Mouse (Mus musculus) lung, adult 10 weeks (tissue): ENCODE results near the gene Sf1. TPM values are rescaled to one million over a fixed set of nuclear protein-coding genes. Genes with fewer than 3 reads are reported as not detected.

Experiments
- polyA plus RNA-seq: library from polyadenylated mRNA; stranded (reverse); fragments of 350-450 nt; fragmentation: Illumina TruSeq; extraction: RNeasy Lipid Tissue Mini Kit (QIAGEN cat#74804); gene quantifications from one replicate; pipeline ENCODE4 v1.2.3, GENCODE M21; 2014; ENCODE audit warnings: low read depth, low replicate concordance; ENCODE audit not compliant: insufficient read depth

The Sf1 gene
- 58.0 TPM for polyA plus RNA-seq

GRCm38 (mm10) chr19:6363411-6364240 lies at the start of gene Sf1:
Gene Sf1 (plus strand): TSS chr19:6363690.

GRCm38 (mm10) chr19:6334673-6335457 lies 28.6 kb upstream of the Sf1 start, which contains the start of gene Men1:
Gene Men1 (plus strand): TSS chr19:6334979.

GRCm38 (mm10) chr19:6340524-6341452 lies 22.7 kb upstream of the Sf1 start, which contains the start of gene Map4k2:
Gene Map4k2 (plus strand): TSS chr19:6341135.

GRCm38 (mm10) chr19:6384128-6384527 lies 20.6 kb downstream of the Sf1 start, which contains the start of gene Pygm:
Gene Pygm (plus strand): TSS chr19:6384399.

GRCm38 (mm10) chr19:6399285-6400095 lies 36.0 kb downstream of the Sf1 start, which contains the start of gene Rasgrp2:
Gene Rasgrp2 (plus strand): TSS chr19:6399340.

GRCm38 (mm10) chr19:6418233-6418879 lies 54.9 kb downstream of the Sf1 start, which contains the start of gene Nrxn2:
Gene Nrxn2 (plus strand): TSS chr19:6418731.

Other genes starting within 250 kb of the Sf1 start
- gene Sac3d1, start 245.0 kb upstream of the Sf1 start, polyA plus RNA-seq = 9.6 TPM
- 19.4 TPM for gene Snx15, start 235.4 kb upstream of the Sf1 start, polyA plus RNA-seq
- 4.7 TPM for gene Batf2, start 222.7 kb upstream of the Sf1 start, polyA plus RNA-seq
- gene Arl2, start 222.1 kb upstream of the Sf1 start, polyA plus RNA-seq = 47.3 TPM
- gene Majin, start 179.3 kb upstream of the Sf1 start, polyA plus RNA-seq = 0.18 TPM
- 0.64 TPM for gene Gpha2, start 137.3 kb upstream of the Sf1 start, polyA plus RNA-seq
- gene Ppp2r5b, start 127.8 kb upstream of the Sf1 start, polyA plus RNA-seq = 22.8 TPM
- gene Atg2a, start 122.0 kb upstream of the Sf1 start, polyA plus RNA-seq = 6.0 TPM
- gene Ehd1, start 87.0 kb upstream of the Sf1 start, polyA plus RNA-seq = 75.5 TPM
- gene Cdc42bpg, start 57.2 kb upstream of the Sf1 start, polyA plus RNA-seq = 44.0 TPM
- gene Men1, start 28.7 kb upstream of the Sf1 start, polyA plus RNA-seq = 16.7 TPM
- gene Map4k2, start 22.6 kb upstream of the Sf1 start, polyA plus RNA-seq = 49.4 TPM
- 19.5 TPM for gene Pygm, start 20.7 kb downstream of the Sf1 start, polyA plus RNA-seq
- gene Rasgrp2, start 35.6 kb downstream of the Sf1 start, polyA plus RNA-seq = 83.3 TPM
- gene Nrxn2, start 55.0 kb downstream of the Sf1 start, polyA plus RNA-seq = 4.0 TPM
- gene Slc22a12, start 179.3 kb downstream of the Sf1 start, polyA plus RNA-seq = 0.40 TPM